Mouse (Mus musculus): ENCODE measurements around the gene Gm43951.

DNA sequence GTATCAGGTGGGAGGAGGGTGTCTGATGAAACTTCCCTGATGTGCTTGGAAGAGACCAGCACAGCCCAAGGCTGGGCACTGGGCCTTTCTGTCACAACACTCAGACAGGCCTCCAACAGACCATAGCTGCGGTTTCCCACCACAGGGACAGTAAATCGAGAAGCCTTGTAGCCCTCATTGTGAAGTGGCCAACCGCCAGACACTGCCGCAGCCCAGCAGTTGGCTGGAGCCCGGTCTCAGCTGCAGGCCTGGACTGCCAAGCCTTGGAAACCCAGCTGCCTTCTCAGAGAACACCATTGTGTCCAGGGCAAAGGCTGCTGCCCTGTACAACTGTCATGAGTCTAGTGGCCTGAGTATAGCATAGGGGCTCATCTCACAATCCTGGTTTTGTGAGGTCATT lies 27.4 kb upstream of the Gm43951 start:
- TF ChIP-seq GATA1 (IDR thresholded peaks at IDR 0.05; ENCODE audit: low read length): no peak
- TF ChIP-seq TAL1 (IDR thresholded peaks at IDR 0.05; ENCODE audit: low read length): no peak
